Mouse (Mus musculus) left cerebral cortex, adult 2 months (tissue): ENCODE data around the gene Emp1. TPM values are rescaled to one million over a fixed set of nuclear protein-coding genes. Genes with fewer than 3 reads are reported as not detected.

Experiments
- DNase-seq, 2 experiments: peaks; one replicate each; pipeline ENCODE4 v3.0.0; 2021 to 2022; ENCODE audit warnings: low spot score in 2 of 2, mixed read lengths in 1 of 2; ENCODE audit errors: extremely low spot score in 1 of 2
- H3K27ac ChIP-seq: fragments of 200-600 bp; 2 replicates; pipeline ENCODE4 v1.8.1; 2022
- H3K4me3 ChIP-seq: fragments of 200-600 bp; 2 replicates; pipeline ENCODE4 v1.8.1; 2022
- CTCF ChIP-seq: fragments of 200-600 bp; IDR thresholded peaks from 2 replicates; pipeline ENCODE4 v1.8.1; 2022; ENCODE audit warnings: antibody characterized with exemption, mild to moderate bottlenecking, moderate library complexity
- intact Hi-C: fragments of 180-260 bp; cut with DNase I; formaldehyde crosslinking; loops from one replicate; pipeline ENCODE4 v1.15.1; 2025
- total RNA-seq, 2 experiments: library from RNA; stranded (reverse); gene quantifications; 2 replicates each; pipeline ENCODE4 v1.2.3; 2021

Emp1 gene
- total RNA-seq, 2 experiments from 2014 or later: 2.6 TPM

DNA sequence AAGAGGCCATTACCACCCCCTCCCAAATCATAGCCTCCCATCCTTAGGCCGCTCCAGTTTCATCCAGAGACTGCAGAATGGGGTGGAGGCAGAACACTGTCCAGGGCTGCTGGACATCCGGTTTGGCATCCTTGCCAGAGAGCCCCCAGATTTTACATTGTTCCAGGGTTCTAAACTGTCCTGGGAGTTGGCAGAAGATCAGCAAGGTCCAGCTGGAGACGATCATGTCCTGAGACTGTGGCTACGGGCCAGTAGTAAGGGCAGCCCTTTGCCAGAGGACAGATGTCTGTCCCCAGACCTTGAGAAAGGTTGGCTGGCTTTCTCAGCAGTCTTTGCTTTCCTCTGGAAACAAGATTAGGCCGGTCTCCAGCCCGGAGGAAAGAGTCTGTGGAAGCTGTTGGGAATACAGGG lies 2.6 kb downstream of the Emp1 start:
- no peak overlapping the region for H3K4me3 ChIP-seq
- no peak for DNase-seq
- TF ChIP-seq CTCF: no peak
- intact Hi-C loops: no loop called here
- H3K27ac ChIP-seq: no peak overlapping the region

DNA sequence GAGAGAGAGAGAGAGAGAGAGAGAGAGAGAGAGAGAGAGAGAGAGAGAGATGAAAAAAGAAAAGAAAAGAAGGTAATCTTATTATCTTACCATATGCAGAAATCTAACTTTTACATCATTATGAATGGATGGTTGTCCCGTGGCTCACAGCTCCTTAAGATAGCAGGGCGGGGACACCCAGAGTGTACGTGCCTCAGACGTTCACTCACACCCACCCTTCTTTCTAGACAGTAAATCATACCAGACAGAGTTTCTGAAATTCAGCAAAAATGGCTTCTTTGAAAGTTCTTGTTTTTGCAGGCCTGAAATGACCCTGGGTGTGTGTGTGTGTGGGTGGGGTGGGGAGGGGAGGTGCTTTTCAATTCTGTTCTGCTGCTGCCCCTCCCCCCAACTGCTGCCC lies 3.3 kb downstream of the Emp1 start:
- no peak for DNase-seq
- Histone ChIP-seq H3K4me3 (no peak overlapping the region), H3K27ac (no peak overlapping the region)
- intact Hi-C loops: no loop called here
- no peak for TF ChIP-seq CTCF

DNA sequence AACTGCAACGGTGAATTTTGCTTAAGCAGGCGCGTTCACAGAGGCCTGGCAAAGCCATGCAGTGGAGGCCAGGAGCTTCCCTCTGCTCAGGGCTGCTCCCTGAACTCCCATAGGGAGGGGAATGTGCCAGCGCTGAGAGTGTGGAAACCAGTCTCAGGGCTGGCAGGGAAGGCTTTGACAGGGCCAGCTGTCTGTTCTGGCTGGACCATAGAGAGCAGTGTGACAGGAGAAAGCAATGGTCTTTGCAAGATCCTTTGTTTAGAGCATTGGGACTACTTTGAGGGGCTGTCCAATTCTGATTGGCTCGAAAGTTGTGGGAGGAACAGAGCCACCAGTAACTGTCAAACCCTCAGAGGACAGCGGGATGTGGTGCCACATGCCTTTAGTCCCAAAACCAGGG lies 5.9 kb downstream of the Emp1 start:
- Histone ChIP-seq H3K27ac (no peak overlapping the region), H3K4me3 (no peak overlapping the region)
- DNase-seq: no peak
- intact Hi-C loops: loop anchor here (2.0 kb wide), 1 partner anchor 219 kb away; no protein-coding TSS in a partner anchor
- no peak for TF ChIP-seq CTCF

DNA sequence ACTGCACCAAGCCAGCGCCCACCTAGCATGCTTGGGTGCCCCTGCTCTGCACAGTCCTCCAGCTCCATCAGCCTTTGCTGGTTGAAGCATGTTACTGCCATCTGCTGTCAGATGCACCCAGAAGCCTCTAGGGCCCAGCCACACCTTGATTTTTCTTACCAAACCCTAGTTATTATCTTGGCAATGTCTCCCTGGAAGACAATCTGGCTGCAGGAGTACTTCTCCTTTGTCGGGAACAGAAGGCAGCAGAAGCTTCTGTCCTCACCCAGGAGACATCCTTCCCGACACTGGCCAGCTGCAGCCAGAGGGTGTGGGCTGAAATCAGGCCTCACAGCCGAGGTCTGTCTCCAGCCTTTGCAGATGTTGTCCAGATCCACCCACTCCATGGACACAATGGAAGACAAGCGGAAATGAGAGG lies 7.2 kb downstream of the Emp1 start:
- intact Hi-C loops: loop anchor here (1.0 to 2.0 kb wide), 2 partner anchors 120 to 221 kb away; no protein-coding TSS in a partner anchor
- DNase-seq: peak; percentile 29 to 32
- TF ChIP-seq CTCF: peak; percentile 68
- Histone ChIP-seq H3K4me3 (no peak overlapping the region), H3K27ac (no peak overlapping the region)

DNA sequence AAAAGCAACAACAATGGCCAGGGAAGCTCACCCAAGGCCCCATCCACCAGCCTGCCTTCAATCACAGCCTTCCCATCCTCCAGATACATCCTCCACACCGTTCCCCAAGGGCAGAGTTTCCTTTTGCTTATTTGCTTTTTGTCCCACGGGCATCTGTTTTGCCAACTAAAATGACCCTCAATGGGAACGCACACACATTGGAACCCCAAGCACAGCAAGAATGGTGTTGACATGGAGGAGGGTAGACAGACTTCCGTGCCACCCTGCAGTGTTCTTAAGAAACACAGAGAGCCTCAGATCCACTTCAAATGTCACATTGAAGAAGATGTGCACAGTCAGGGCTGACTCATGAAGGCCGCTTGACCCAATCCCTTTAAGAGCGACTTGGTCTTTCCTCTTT lies 8.6 kb downstream of the Emp1 start:
- intact Hi-C loops: no loop called here
- no peak for DNase-seq
- Histone ChIP-seq H3K4me3 (no peak overlapping the region), H3K27ac (no peak overlapping the region)
- no peak for TF ChIP-seq CTCF

DNA sequence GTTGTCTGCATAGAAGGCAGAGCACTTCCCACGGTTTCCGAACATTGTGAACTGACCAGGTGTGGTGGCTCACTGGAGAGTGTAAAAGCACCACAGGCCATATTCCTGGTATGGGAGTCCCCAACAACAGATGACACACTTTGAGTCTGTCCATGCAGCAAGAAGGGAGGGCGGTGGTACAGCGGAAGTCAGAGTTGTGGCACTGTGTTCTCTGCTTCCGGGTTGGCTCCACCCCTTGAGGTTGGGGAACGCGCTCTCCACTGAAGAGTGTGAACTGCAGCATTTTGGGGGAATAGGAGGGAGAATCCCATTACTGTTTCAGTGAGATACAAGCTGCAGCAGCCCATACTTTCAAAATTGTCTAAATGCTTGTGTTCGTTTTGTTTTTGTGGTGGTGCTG lies 11.0 kb downstream of the Emp1 start:
- intact Hi-C loops: no loop called here
- no peak for TF ChIP-seq CTCF
- DNase-seq: no peak
- Histone ChIP-seq H3K27ac (no peak overlapping the region), H3K4me3 (no peak overlapping the region)

DNA sequence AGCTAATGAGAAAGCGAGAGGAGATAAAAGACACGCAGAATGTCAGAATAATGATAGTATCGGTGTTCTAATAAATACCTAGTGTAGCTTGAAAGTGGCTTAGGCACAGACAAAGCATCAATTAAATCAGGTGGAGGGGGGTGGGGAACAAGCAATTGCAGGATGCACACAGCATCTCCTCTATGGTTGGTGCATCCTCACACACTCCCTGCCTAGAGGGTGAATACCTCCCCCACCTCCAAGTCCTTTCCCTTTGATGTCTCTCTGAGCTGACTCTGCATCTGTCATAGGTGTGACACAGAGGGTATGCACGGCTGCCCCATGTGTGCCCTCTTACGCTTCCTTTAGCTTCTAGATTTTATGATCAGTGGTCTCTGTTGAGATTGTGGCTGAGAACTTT lies 13.5 kb downstream of the Emp1 start:
- no peak for TF ChIP-seq CTCF
- DNase-seq: no peak
- intact Hi-C loops: loop anchor here (2.0 kb wide), 2 partner anchors 127 to 287 kb away; no protein-coding TSS in a partner anchor
- Histone ChIP-seq H3K4me3 (no peak overlapping the region), H3K27ac (no peak overlapping the region)

DNA sequence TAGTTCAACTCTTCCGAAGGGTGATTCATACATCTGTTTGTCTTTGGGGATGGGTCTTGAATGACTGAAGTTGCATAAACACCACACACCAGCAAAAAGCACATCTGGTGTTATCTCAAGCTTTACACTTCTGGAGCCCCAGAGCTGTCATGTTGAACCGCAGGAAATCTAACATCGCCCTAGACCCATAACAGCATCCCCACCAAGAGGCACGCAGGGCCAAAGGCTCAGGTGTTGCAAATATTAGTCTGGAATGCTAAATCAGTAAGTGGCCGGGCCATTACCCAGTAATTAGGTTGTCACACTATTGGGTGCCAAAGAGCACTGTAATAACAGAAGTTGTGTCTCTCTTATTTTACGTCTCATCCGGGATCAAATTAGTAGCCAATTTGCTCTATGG lies 13.9 kb downstream of the Emp1 start:
- no peak overlapping the region for H3K27ac ChIP-seq
- no peak for TF ChIP-seq CTCF
- no peak for DNase-seq
- H3K4me3 ChIP-seq: no peak overlapping the region
- intact Hi-C loops: loop anchor here (2.0 kb wide), 2 partner anchors 127 to 287 kb away; no protein-coding TSS in a partner anchor

DNA sequence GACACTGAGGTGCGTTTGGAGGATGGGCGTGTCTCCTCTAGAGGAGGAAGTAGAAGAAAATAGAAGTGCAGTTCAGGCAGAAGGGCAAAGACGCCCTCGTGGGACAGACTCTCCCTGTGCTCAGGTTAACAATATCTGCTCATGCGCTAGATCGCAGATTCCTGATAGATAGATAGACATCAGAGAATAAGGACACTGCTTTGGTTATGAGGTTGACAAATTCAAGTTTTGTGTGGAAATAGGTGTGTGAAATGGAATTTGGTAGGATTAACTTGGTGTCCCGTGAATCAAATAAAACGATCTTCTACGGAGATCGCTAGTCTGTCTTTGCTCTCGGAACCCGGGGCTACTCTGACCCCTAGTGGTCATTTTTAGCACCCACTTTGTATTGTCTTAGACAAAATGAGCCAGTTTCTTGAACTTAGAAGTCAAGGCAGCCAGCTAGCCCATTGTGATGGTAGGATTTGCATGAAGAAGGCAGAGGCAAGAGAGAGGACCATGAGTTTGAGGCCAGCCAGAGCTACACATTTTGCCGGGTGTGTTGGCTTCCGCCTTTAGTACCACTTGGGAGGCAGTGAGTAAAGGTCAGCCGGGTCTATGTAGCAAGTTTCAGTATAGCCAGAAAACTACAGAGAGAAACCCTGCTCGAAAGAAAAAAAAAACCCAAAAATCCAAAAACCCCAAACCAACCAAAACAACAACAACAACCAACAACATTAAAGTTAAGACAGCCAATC lies 15.4 kb downstream of the Emp1 start:
- peak; percentile 91 for TF ChIP-seq CTCF
- DNase-seq: peak; percentile 52 to 56
- intact Hi-C loops: loop anchor here (2.0 kb wide), 2 partner anchors 129 to 289 kb away; no protein-coding TSS in a partner anchor
- H3K4me3 ChIP-seq: peak overlapping the region; percentile 19
- no peak overlapping the region for H3K27ac ChIP-seq

DNA sequence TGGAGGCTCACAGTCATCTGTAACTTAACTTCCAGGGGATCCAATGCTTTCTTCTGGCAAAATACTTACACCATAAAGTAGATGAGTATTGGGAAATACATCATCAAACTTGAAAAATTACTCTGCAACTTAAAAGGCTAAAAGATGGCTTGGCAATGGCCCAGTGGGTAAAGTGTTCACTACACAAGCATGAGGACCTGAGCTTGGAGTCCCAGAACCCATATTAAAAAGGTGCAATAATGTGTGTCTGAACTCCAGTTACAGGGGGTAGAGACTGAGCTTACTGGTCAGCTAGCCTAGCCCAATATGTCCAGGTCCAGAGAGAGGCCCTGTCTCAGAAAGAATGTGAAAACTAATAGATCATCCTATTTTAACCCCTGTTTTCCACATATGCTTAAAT lies 21.6 kb downstream of the Emp1 start:
- intact Hi-C loops: no loop called here
- no peak for DNase-seq
- TF ChIP-seq CTCF: no peak
- Histone ChIP-seq H3K27ac (no peak overlapping the region), H3K4me3 (no peak overlapping the region)

DNA sequence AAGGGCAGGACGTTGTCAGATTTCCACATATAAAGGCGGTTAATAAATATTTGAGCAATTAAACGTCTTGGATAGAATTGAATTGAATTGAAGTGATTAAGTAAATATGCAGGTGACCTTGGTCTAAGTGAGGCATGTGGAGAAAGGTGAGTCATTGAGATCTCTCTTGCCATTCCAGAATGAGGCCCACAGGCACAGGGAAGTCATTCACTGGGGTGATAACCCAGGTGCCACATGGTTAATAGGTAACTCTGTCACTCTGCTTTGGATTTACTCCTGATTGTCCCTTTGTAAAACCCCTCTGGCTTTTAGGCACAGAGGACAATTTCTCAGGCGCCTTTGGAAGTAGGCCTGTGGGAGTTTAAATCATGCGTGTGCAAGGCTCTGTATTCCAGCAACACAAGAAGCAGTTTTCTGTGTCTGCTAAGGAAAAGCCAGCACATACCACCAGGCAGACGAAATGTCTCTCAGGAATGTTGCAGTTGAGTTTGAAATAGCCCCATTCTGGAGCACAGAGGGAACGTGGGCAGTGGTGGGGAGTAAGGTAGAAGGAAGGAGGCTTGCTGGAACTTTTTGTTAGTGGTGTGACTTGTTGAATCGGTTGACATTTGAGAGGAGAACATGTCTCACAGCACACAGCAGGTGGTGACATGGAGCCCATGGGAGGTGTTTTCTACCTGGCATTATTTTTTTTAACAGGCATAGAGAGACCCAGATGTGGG lies 23.6 kb downstream of the Emp1 start:
- no peak for TF ChIP-seq CTCF
- intact Hi-C loops: no loop called here
- peak in 1 of 2 experiments; percentile 33 for DNase-seq
- Histone ChIP-seq H3K4me3 (no peak overlapping the region), H3K27ac (peak overlapping the region; percentile 8; the same call in 1 of the 2 replicates)

DNA sequence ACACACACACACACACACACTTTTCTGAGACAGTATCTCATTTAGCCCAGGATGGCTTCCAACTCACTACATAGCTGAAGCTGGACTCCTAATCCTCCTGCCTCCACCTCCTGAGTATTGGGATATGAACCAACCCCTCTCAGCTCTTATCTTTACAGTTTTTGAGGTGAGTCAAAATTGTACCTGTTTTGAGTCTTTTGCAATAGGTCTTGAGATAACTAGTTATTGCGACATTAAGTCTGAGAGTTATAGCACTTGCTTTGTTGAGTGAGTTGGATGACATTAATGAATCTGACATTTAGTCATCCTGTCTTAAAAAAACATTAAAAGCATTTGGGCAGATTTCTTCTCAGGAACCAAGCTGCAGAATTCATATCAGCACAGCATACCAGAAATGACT lies 25.3 kb downstream of the Emp1 start:
- H3K4me3 ChIP-seq: no peak overlapping the region
- H3K27ac ChIP-seq: no peak overlapping the region
- DNase-seq: no peak
- intact Hi-C loops: no loop called here
- TF ChIP-seq CTCF: no peak
